Mouse (Mus musculus): ENCODE data around the gene Usp46. TPM values are rescaled to one million over a fixed set of nuclear protein-coding genes. Genes with fewer than 3 reads are reported as not detected.
"Not testable (repeated sequence)": the region's sequence is repeated elsewhere in the genome, so short reads cannot be mapped to it uniquely, and the experiment has no call there.

The Usp46 gene
- polyA plus RNA-seq, 1 experiment from 2014 or later: 30.4 TPM

- H3K27me3 ChIP-seq: no peaks in the 10 kb centered on the region
- H3K36me3 ChIP-seq: peaks cover 28% of the 10 kb centered on the region
- peaks cover 21% of the 10 kb centered on the region for H3K4me1 ChIP-seq (replicated peaks)
- peak overlapping the region; percentile 64 for H3K4me2 ChIP-seq
- H3K9ac ChIP-seq: peak overlapping the region; percentile 94
- H3K9me3 ChIP-seq: no peaks in the 10 kb centered on the region
- WGBS: 0% methylated on average over 52 of the region's 57 CpGs
- peak overlapping the region; percentile 90 for H3K27ac ChIP-seq
- H3K4me3 ChIP-seq: peak overlapping the region; percentile 86
- peak; percentile 98 for ATAC-seq (ENCODE audit: low FRiP score)
Measured at GRCm38 (mm10) chr5:74092833-74093555, 24.8 kb upstream of the Usp46 start.

DNA sequence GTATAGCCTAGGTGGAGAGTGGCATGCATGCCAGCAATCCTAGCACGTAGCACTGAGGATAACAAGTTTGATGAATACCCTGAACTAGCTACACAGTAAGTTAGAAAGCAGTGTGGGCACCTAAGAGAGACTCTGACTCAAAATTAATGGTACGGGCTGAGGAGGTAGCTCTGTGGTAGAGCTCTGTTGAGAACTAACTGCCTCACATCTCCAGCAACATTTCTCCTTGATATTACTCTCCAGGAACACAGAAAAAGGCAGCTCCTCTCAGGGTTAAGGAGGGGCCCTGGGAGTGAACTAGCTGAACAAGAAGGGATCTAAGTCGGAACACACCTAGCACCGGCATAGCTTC lies 24.2 kb upstream of the Usp46 start:
- no peak; the same call in 1 of the 2 replicates for ATAC-seq (ENCODE audit: low FRiP score)

DNA sequence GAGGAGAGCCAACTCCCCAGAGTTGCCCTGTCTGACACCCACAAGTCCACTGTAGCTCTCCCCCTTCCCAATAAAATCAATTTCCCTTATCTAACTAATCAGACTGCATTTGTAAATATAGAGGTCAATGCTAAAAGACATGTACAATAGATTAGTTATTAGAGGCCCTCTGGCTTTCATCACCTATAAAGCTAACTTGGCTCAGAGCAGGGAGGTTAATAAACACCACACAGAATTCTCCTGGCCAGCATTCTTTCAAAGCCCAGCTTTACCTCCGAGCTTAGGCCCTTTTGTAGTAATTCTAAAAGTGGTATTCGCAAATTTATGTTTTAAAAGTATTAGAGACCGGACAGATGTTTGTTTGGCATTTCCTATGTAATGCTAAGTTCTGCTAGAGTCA lies 21.4 kb upstream of the Usp46 start:
- H3K36me3 ChIP-seq: peaks cover under 1% of the 10 kb centered on the region; the same call in 1 of the 2 replicates
- H3K9ac ChIP-seq: no peak overlapping the region
- peaks cover 9% of the 10 kb centered on the region for H3K4me1 ChIP-seq (replicated peaks)
- WGBS: 93% methylated on average over 3 of the region's 3 CpGs
- H3K4me3 ChIP-seq: no peak overlapping the region
- H3K9me3 ChIP-seq: no peaks in the 10 kb centered on the region
- ATAC-seq (ENCODE audit: low FRiP score): no peak
- H3K27me3 ChIP-seq: no peaks in the 10 kb centered on the region
- no peak overlapping the region for H3K27ac ChIP-seq
- no peak overlapping the region for H3K4me2 ChIP-seq

More for the DNA sequence above, 24.2 kb upstream of the Usp46 start:
- Histone ChIP-seq H3K4me1 (replicated peaks) (peaks cover 21% of the 10 kb centered on the region), H3K9ac (no peak overlapping the region), H3K4me2 (peak overlapping the region; percentile 64), H3K27me3 (no peaks in the 10 kb centered on the region), H3K36me3 (peaks cover 23% of the 10 kb centered on the region), H3K27ac (no peak overlapping the region; the same call in 1 of the 2 replicates), H3K4me3 (peak overlapping the region; percentile 86), H3K9me3 (no peaks in the 10 kb centered on the region)
- WGBS: 42% methylated on average over 4 of the region's 4 CpGs

DNA sequence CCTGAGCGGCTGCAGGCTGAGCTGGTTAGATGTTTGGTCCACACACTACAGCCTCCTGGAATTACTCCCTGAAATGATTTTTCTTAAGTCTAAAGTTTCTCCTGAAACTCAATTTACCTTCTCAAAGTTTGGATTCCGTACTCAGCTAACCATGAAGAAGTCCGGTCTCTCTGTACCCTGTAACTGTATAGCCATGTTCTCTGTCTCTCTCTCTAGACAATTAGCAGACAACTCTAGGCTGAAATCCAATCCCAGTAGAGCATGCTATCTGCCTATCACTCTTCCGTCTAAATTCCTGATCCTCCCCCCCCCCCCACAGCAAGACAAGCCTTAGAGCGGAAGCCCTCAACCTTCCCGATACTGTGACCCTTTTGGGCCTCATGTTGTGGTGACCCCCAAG lies 13.5 kb upstream of the Usp46 start:
- H3K4me1 ChIP-seq (replicated peaks): no peaks in the 10 kb centered on the region
- H3K9ac ChIP-seq: no peak overlapping the region
- H3K9me3 ChIP-seq: no peaks in the 10 kb centered on the region
- no peaks in the 10 kb centered on the region for H3K36me3 ChIP-seq
- H3K4me2 ChIP-seq: no peak overlapping the region
- ATAC-seq (ENCODE audit: low FRiP score): no peak
- no peak overlapping the region for H3K4me3 ChIP-seq
- WGBS: 88% methylated on average over 6 of the region's 6 CpGs
- H3K27me3 ChIP-seq: peaks cover 16% of the 10 kb centered on the region
- H3K27ac ChIP-seq: no peak overlapping the region

DNA sequence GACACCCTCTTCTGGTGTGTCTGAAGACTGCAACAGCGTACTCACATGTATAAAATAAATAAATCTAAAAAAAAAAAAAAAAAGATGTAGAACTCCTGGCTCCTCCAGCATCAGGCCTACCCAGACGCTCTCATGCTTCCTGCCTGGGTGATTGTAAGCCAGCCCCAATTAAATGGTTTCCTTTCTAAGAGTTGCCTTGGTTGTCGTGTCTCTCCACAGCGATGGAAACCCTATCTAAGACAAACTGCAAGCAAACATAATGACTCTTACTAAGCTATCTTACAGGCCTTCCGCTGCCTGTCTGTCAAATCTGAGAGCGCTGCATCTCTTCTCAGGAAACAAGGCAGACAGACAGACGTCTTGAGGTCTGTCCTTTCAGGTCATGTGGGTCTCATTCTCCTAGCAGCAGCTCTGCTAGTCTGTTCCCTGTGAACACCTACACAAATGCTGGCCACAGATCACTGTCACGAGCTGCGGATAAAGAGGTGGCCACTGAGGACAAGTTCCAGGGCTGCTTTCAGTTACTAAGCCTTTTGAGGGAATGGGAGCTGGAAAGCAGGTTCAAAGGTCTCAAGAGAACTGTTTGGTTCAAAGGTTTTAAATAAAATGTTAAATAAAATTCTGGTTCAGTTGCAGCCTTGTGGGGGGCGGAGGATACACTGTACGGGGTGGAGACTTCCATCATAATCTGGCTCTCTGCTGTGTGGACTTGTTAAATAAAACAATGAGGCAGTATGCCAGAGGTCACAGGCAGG lies 10.8 kb upstream of the Usp46 start:
- Histone ChIP-seq H3K36me3 (no peaks in the 10 kb centered on the region), H3K4me2 (no peak overlapping the region), H3K9me3 (no peaks in the 10 kb centered on the region), H3K4me1 (replicated peaks) (no peaks in the 10 kb centered on the region), H3K27ac (no peak overlapping the region), H3K27me3 (peaks cover 22% of the 10 kb centered on the region), H3K4me3 (no peak overlapping the region), H3K9ac (no peak overlapping the region)
- ATAC-seq (ENCODE audit: low FRiP score): no peak
- WGBS: 83% methylated on average over 11 of the region's 11 CpGs

GRCm38 (mm10) chr5:74078400-74078799 lies 10.2 kb upstream of the Usp46 start:
- H3K4me2 ChIP-seq: no peak overlapping the region
- H3K4me3 ChIP-seq: no peak overlapping the region
- no peak overlapping the region for H3K9ac ChIP-seq
- H3K27ac ChIP-seq: no peak overlapping the region
- no peaks in the 10 kb centered on the region for H3K36me3 ChIP-seq
- no peaks in the 10 kb centered on the region for H3K4me1 ChIP-seq (replicated peaks)
- no peak for ATAC-seq (ENCODE audit: low FRiP score)
- H3K27me3 ChIP-seq: peaks cover 22% of the 10 kb centered on the region
- WGBS: 91% methylated on average over 1 of the region's 1 CpGs
- no peaks in the 10 kb centered on the region for H3K9me3 ChIP-seq

DNA sequence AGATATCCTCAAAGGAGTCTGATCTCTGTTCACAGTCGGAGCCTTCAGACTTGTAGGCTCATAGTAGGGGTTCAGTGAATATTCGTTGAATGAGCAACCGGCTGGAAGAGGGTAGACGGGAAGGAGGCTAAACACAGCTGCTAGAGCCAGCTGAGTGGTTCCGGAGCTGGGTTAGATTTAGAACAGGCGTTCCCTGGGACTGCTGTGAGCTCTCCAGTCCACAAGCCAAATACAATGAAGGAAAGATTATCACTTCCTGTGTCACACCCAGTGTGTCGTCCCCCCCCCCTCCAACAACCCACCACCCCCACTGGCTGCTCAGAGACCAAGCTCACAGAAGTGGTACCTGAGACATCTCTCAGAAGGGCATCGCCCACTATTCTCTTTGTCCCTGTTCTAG lies 9.7 kb upstream of the Usp46 start:
- Histone ChIP-seq H3K27ac (no peak overlapping the region), H3K36me3 (no peaks in the 10 kb centered on the region), H3K9me3 (no peaks in the 10 kb centered on the region), H3K4me1 (replicated peaks) (no peaks in the 10 kb centered on the region), H3K9ac (no peak overlapping the region), H3K27me3 (peaks cover 22% of the 10 kb centered on the region), H3K4me2 (no peak overlapping the region), H3K4me3 (no peak overlapping the region)
- ATAC-seq (ENCODE audit: low FRiP score): no peak
- 47% methylated on average over 8 of the region's 8 CpGs for WGBS

GRCm38 (mm10) chr5:74076759-74077158 lies 8.5 kb upstream of the Usp46 start:
- ATAC-seq (ENCODE audit: low FRiP score): no peak
- no peaks in the 10 kb centered on the region for H3K36me3 ChIP-seq
- H3K27me3 ChIP-seq: peaks cover 22% of the 10 kb centered on the region
- H3K4me3 ChIP-seq: no peak overlapping the region
- no peak overlapping the region for H3K9ac ChIP-seq
- H3K27ac ChIP-seq: no peak overlapping the region
- no peaks in the 10 kb centered on the region for H3K4me1 ChIP-seq (replicated peaks)
- H3K4me2 ChIP-seq: no peak overlapping the region
- no peaks in the 10 kb centered on the region for H3K9me3 ChIP-seq
- 7% methylated on average over 9 of the region's 9 CpGs for WGBS

DNA sequence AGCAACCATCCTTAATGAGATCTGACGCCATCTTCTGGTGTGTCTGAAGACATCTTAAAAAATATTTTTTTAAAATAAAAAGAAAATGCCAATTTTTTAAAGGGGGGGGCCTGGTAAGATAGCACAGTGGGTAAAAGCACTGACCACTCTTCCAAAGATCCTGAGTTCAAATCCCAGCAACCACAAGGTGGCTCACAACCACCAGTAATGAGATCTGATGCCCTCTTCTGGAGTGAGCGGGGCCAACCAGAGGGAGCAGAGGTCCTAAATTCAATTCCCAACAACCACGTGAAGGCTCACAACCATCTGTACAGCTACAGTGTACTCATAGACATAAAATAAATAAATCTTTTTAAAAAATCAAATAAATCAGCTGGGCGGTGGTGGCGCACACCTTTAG lies 2.3 kb upstream of the Usp46 start:
- not testable (repeated sequence) for H3K27ac ChIP-seq; H3K4me3 ChIP-seq; H3K27me3 ChIP-seq; H3K9ac ChIP-seq; H3K9me3 ChIP-seq; H3K36me3 ChIP-seq; H3K4me2 ChIP-seq; ATAC-seq (ENCODE audit: low FRiP score)
- peaks cover 28% of the 10 kb centered on the region for H3K4me1 ChIP-seq (replicated peaks)
- WGBS: 91% methylated on average over 5 of the region's 5 CpGs

DNA sequence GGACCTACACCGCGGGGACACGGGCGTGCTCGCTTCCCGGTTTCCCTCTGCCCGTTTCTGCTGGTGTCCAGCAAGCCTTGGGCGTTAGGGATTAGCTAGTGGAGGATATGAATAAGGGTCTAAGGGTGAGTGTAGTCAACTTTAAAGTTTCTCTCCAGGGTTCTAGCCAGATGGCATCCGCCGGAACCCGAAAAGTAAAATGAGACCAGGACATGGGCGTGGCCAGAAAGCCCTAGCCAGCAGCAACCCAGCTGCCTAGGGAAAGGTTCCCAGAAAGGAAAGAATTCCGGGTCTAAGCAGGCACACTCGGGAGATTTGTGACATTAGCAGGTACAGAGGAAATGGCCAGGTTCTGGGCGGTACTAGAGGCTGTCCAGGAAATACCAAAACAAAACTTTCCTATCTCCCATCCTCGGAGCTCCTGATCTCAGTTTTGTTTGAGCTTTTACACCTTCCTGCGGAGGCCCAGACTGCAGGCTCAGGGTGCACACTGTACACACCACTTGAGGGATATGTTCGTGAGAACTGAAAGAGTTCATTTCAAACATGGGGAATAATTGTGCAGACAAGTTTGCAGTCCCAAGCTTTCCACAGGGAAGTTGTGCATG lies 587 bp upstream of the Usp46 start:
- no peak; the same call in 1 of the 2 replicates for ATAC-seq (ENCODE audit: low FRiP score)
- WGBS: 3% methylated on average over 18 of the region's 18 CpGs
- peak overlapping the region; percentile 90 for H3K9ac ChIP-seq
- H3K4me2 ChIP-seq: peak overlapping the region; percentile 86
- H3K9me3 ChIP-seq: no peaks in the 10 kb centered on the region
- no peaks in the 10 kb centered on the region for H3K36me3 ChIP-seq
- peaks cover 41% of the 10 kb centered on the region for H3K4me1 ChIP-seq (replicated peaks)
- peak overlapping the region; percentile 92 for H3K27ac ChIP-seq
- no peaks in the 10 kb centered on the region for H3K27me3 ChIP-seq
- peak overlapping the region; percentile 74 for H3K4me3 ChIP-seq

- Histone ChIP-seq H3K36me3 (no peaks in the 10 kb centered on the region), H3K4me3 (peak overlapping the region; percentile 74), H3K27ac (no peak overlapping the region), H3K27me3 (no peaks in the 10 kb centered on the region), H3K9ac (peak overlapping the region; percentile 90), H3K4me1 (replicated peaks) (peaks cover 41% of the 10 kb centered on the region), H3K4me2 (peak overlapping the region; percentile 86), H3K9me3 (no peaks in the 10 kb centered on the region)
- 12% methylated on average over 4 of the region's 4 CpGs for WGBS
- ATAC-seq (ENCODE audit: low FRiP score): no peak
Measured at GRCm38 (mm10) chr5:74067346-74067745, 885 bp downstream of the Usp46 start.

DNA sequence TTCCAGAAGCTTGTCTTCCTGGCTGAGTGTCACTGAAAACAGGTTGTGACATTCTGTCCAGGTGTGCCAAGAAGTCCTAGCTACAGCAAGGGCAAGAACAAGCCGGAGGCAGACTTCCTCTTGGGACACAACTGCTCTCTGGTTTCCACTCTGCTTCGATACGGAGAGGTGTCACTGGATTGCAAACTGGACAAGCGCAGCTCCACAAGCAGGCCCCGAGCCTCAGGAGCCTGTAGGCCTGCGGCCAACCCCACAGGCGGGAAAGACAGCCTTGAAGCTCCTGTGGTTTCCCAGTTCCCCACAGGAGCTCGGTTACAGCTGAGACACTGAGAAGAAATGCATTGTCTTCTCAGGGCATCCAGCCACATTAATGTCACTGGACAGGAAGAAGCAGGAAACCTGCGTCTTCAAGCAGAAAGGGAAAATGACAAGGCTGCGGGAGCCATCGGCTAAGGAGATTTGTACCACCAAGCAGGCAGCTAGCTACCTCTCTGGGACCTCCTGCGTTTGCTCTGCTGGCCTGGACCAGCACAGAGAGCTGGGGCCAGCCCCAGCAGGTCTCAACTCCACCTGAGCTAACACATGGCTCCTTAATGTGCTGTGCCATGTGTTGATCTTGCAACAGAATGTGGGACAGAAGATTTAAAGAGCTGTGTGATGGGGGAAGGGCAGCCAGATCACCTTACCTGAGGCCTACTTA lies 1.7 kb downstream of the Usp46 start:
- Histone ChIP-seq H3K36me3 (no peaks in the 10 kb centered on the region), H3K27ac (peak overlapping the region; percentile 60), H3K4me3 (peak overlapping the region; percentile 74), H3K4me1 (replicated peaks) (peaks cover 43% of the 10 kb centered on the region), H3K9me3 (no peaks in the 10 kb centered on the region), H3K9ac (peak overlapping the region; percentile 90), H3K4me2 (peak overlapping the region; percentile 86), H3K27me3 (no peaks in the 10 kb centered on the region)
- 39% methylated on average over 12 of the region's 12 CpGs for WGBS
- no peak for ATAC-seq (ENCODE audit: low FRiP score)

All from hindbrain, embryonic 13.5 days (tissue).